Mouse (Mus musculus): Measurements from ENCODE around the gene Gga1.

GRCm38 (mm10) chr15:78859714-78860113 is 17.3 kb upstream of the Gga1 start:
- TF ChIP-seq CTCF (IDR thresholded peaks at IDR 0.05) = no peak
- no peak for TF ChIP-seq POLR2A (IDR thresholded peaks at IDR 0.05; ENCODE audit: insufficient read depth, low read depth, low read length)
- no peak for TF ChIP-seq EP300 (IDR thresholded peaks at IDR 0.05; ENCODE audit: insufficient read depth, low read depth, low read length)

All from heart, adult 2 months (tissue).